Mouse (Mus musculus) hematopoietic stem cell, adult 5-6 weeks (primary cell): ENCODE data around the gene Sart3. TPM values are rescaled to one million over a fixed set of nuclear protein-coding genes. Genes with fewer than 3 reads are reported as not detected.
A peak's percentile ranks its signal among the peaks of the same experiment; 100 is the strongest.
"Not testable (repeated sequence)": the region's sequence is repeated elsewhere in the genome, so short reads cannot be mapped to it uniquely, and the experiment has no call there.

Source experiments
- ATAC-seq, 2 experiments: fragments of 125-278 bp in 1 of 2; replicated peaks in 1 of 2; 2 replicates each; pipeline ENCODE4 v1.8.0; 2016 to 2017; ENCODE audit warnings: inconsistent platforms in 2 of 2, mild to moderate bottlenecking in 2 of 2, moderate number of reproducible peaks in 2 of 2, low read depth in 1 of 2, moderate TSS enrichment in 1 of 2; ENCODE audit not compliant: low FRiP score in 2 of 2, poor library complexity in 2 of 2, severe bottlenecking in 2 of 2, insufficient read depth in 1 of 2, low TSS enrichment in 1 of 2
- total RNA-seq: library from RNA; stranded (forward); fragments of 172-1452, 232-1000 nt; gene quantifications from 2 replicates; pipeline ENCODE4 v1.2.3, GENCODE M21; 2017

Sart3 gene
- total RNA-seq, 1 experiment from 2014 or later: 42.6 TPM

- peak in 1 of 2 experiments; percentile 34; a peak in 1 of 4 replicates for ATAC-seq
These were observed 25.0 kb upstream of the Sart3 start for GRCm38 (mm10) chr5:113797149-113797882.

GRCm38 (mm10) chr5:113796401-113797148 is 24.3 kb upstream of the Sart3 start:
- no peak for ATAC-seq

DNA sequence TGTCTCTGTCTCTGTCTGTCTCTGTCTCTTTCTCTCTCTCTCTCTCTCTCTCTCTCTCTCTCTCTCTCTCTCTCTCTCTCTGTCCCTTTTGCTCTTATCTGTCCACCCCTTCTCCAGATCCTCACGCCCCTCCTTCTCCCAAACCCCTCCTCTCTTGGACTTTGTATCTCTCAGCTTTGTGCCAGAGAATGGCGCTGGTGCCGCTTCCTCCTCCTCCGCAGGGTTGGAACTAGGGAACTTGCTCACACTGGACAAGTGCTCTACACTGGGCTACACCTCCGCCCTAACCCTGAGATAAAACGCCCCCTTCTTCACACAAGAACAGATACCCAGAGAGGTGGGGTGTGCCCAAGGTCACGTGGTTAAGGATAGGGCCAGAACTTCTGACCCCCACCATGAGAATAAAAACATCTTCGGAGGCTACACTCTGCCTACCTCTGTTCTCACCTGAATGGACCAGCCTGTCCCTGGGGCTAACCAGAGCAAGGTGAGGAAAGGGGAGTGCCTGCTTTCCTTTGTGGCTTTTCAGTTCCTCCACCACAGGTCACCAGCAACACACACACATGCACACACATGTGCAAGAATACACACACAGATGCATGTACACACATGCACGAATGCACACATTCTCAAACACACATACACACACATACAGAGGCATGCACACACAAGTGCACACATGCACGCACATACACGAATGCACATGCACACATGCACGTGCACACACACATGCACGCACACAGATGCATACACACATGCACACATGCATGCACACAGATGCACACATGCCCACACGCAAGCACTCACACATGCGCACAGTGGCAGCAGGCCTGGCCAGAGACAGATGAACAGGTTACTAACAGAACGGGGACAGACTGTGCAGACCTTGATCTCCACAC is 19.1 kb upstream of the Sart3 start:
- ATAC-seq: no peak

DNA sequence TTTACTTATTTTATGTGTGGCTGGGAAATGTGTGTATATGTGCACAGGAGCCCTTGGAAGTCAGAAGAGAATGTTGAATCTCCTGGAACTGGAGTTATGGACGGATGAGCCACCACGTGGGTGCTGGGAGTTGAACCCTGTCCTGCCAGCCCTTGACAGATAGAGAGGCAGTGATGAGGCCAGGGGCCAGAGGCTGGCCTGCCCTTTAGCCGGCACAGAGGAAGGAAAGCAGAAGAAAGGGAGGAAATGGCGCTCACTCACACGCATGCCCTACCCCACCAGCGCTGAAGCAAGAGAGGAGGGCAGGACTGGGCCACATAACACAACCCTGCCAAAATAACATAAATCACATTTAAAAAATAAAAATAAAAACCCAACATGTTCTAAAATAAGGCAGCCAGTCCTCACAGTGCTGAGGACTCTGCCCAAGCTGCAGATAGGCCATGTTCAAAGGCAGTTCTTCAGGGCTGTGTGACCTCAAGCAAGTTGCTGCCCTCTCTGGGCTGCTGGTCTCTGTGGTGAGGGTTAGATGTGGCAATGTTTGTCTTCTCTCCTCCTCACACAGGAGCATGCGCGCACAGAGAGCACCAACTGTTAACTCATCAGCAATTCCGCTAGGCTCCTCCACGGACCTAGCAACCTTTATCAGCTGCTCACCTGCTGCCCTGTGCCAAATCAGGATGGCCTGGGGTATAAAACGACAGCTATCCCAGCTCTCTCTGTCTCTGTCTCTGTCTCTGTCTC is 18.3 kb upstream of the Sart3 start:
- ATAC-seq: peak in 1 of 2 experiments; percentile 24; a peak in 2 of 4 replicates

- no peak for ATAC-seq
These were observed 16.9 kb upstream of the Sart3 start for GRCm38 (mm10) chr5:113789075-113789788.

GRCm38 (mm10) chr5:113788645-113789044 is 16.3 kb upstream of the Sart3 start:
- no peak for ATAC-seq

DNA sequence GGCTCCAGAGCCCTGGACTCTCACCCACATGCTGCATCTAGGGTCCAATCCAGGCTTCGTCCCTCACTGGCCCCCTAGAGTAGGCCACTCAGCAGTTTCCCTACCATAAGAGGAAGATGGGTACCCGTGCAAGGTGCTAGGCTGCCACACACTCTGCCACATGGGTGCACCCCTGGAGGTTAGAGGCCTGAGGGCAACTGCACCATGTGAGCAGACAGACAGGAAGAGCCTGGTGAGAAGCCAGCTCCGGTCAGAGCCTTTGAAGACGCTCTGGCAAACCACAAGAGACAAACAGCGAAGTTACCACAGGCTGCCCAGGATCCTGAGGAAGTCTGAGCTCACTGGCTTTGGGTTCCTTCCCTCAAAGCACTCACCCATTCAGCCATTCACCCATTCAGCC is 14.7 kb upstream of the Sart3 start:
- ATAC-seq: peak; percentile 77 to 82

GRCm38 (mm10) chr5:113784104-113784503 is 11.8 kb upstream of the Sart3 start:
- ATAC-seq: not testable (repeated sequence)

- no peak for ATAC-seq
These were observed 11.3 kb upstream of the Sart3 start for GRCm38 (mm10) chr5:113783581-113784001.

DNA sequence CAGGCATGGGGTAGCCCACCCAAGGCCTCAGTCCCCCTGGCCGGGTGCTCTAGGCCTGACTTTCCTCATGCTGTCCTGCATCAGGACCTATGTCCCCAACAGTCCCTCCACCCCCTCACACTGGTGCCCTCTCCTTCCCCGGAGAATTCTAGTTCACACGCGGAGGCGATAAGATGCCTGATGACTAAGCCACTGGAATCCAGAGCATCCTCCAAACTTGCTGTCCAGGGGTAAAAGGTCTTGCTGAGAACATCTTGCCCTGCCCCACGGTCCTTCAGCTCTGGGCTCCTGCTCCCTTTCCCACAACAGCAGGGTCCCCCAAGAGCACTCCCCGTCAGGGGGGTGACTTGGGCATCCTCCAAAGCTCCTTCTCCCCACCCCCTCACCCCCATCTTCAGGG is 10.3 kb upstream of the Sart3 start:
- ATAC-seq: no peak

DNA sequence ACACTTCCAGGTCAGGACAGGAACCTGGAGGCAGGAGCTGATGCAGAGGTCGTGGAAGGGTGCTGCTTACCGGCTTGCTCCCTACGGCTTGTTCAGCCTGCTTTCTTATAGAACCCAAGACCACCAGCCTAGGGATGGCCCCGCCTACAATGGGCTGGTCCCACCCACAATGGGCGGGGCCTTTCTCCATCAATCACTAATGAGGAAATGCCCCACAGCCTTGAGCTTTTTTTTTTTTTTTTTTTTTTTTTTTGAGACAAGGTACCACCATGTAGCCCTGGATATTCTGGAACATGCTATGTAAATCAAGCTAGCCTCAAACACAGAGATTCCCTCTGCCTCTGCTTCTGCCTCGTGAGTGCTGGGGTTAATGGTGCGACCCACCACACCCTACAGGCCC is 9.6 kb upstream of the Sart3 start:
- no peak for ATAC-seq

- no peak for ATAC-seq
These were observed 8.9 kb upstream of the Sart3 start for GRCm38 (mm10) chr5:113781254-113781653.

GRCm38 (mm10) chr5:113780763-113781162 is 8.5 kb upstream of the Sart3 start:
- ATAC-seq: no peak

DNA sequence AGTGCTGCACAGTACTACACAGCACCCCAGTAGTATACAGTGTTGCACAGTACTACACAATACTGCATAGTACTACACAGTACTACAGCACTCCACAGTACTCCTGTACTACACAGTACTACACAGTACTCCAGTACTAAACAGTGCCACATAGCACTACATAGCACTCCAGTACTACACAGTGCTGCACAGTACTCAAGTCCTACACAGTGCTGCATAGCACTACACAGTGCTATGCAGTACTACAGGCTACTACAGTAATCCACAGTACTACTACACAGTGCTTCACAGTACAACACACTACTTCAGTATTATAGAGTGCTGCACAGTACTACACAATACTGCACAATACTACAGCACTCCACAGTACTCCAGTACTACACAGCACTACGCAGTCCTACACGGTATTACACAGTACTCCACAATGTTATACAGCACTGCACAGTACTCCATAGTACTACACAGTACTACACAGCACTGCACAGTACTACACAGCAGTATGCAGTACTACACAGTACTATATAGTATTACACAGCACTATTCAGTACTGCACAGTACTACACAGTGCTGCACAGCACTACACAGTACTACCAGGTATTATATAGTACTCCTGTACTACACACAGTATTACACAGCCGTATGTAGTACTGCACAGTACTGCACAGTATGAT is 7.9 kb upstream of the Sart3 start:
- ATAC-seq: no peak

- ATAC-seq: no peak
These were observed 7.3 kb upstream of the Sart3 start for GRCm38 (mm10) chr5:113779569-113779968.

GRCm38 (mm10) chr5:113777728-113778127 is 5.4 kb upstream of the Sart3 start:
- not testable (repeated sequence) for ATAC-seq
